8 mouse cellular contexts compared by ENCODE assay signal in the genomic region with DNA sequence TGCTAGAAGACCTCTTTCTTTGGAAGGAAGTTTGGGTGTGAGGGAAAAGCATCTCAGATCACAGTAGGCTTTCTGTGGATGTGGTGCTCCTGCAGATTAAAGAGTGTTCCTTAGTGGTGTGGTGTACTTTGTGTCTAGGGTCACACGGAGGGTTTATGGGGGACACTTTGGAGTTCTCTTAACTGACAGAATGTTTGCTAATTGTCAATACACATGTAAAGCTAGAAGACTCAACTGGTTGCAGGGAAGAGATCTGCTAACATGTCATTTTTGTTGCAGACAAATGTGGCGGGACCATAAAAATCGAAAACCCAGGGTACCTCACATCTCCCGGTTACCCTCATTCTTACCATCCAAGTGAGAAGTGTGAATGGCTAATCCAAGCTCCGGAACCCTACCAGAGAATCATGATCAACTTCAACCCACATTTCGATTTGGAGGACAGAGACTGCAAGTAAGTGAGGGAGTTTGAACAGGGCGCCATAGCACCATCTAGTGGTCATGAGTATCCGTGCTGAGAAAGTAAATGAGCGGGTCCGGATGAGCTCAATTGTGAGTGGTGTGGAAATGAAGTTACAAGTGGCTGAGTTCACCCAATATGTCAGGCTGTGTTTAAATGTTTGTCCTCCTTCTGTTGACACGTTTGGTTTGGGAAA. TPM values are rescaled to one million over a fixed set of nuclear protein-coding genes. Genes with fewer than 3 reads are reported as not detected.
DNase-seq lines count a peak whose midpoint lies in the region; ATAC-seq and TF ChIP-seq lines count a peak whose summit lies in the region.

No protein-coding gene starts in this region.

- DNase-seq in CD8-positive naive resting alpha-beta T cell, adult 2 months (ENCODE audit: low read depth in 2 of 2, low spot score in 2 of 2), result peak; percentile 57 to 73
- peak; percentile 69 for DNase-seq in c-Kit-positive CD71-negative TER-119-negative erythroid progenitor cells, embryonic 14.5 days (ENCODE audit: low read depth)
- peak; percentile 82 for DNase-seq in heart, postnatal 0 days (ENCODE audit: low spot score)
- peak; percentile 87 to 90 for DNase-seq in kidney, postnatal 36 days

- peaks cover 50% of the 10 kb centered on the region for H3K4me1 ChIP-seq in forebrain, embryonic 12.5 days
- H3K4me1 ChIP-seq in heart, postnatal 0 days (ENCODE audit: control insufficient read depth, insufficient read depth), result peaks cover 41% of the 10 kb centered on the region
- H3K4me1 ChIP-seq in liver, embryonic 16.5 days (ENCODE audit: control insufficient read depth, low read depth, low read length), result no peaks in the 10 kb centered on the region; the same call in 1 of the 2 replicates
- H3K4me1 ChIP-seq in neural tube, embryonic 13.5 days (replicated peaks), result peaks cover 71% of the 10 kb centered on the region
- peaks cover 2% of the 10 kb centered on the region for H3K4me1 ChIP-seq in testis, adult 2 months (ENCODE audit: control insufficient read depth, insufficient read depth, low read length)

- no peaks in the 10 kb centered on the region for H3K9me3 ChIP-seq in forebrain, embryonic 12.5 days
- no peaks in the 10 kb centered on the region for H3K9me3 ChIP-seq in heart, postnatal 0 days (replicated peaks; ENCODE audit: control insufficient read depth, low read length)
- no peaks in the 10 kb centered on the region for H3K9me3 ChIP-seq in liver, embryonic 16.5 days (replicated peaks; ENCODE audit: control insufficient read depth, low read length)
- no peaks in the 10 kb centered on the region for H3K9me3 ChIP-seq in neural tube, embryonic 13.5 days

- TF ChIP-seq POLR2A in testis, adult 2 months (IDR thresholded peaks at IDR 0.05; ENCODE audit: control insufficient read depth, low read depth, low read length), result no peak

- ATAC-seq in forebrain, embryonic 12.5 days (ENCODE audit: low FRiP score), result no peak
- ATAC-seq in heart, postnatal 0 days (ENCODE audit: insufficient read depth, low read depth), result no peak
- peak; percentile 35; the same call in 1 of the 2 replicates for ATAC-seq in liver, embryonic 16.5 days (ENCODE audit: low read depth)
- no peak for ATAC-seq in neural tube, embryonic 13.5 days (ENCODE audit: low read depth)

- WGBS in forebrain, embryonic 12.5 days, result 13% methylated on average over 11 of the region's 11 CpGs
- 2% methylated on average over 11 of the region's 11 CpGs for WGBS in heart, postnatal 0 days
- WGBS in liver, embryonic 16.5 days (ENCODE audit: insufficient replicate concordance), result 6% methylated on average over 11 of the region's 11 CpGs
- WGBS in neural tube, embryonic 13.5 days, result 11% methylated on average over 11 of the region's 11 CpGs

- no peak for TF ChIP-seq EP300 in heart, postnatal 0 days (IDR thresholded peaks at IDR 0.05; ENCODE audit: low read depth)

- peak; percentile 96 for TF ChIP-seq CTCF in heart, postnatal 0 days (IDR thresholded peaks at IDR 0.05; ENCODE audit: low read depth)
- peak; percentile 37; the same call in 1 of the 2 replicates for TF ChIP-seq CTCF in testis, adult 2 months (IDR thresholded peaks at IDR 0.05; ENCODE audit: control insufficient read depth, insufficient read depth, insufficient replicate concordance, low read depth, low read length)

- H3K27ac ChIP-seq in forebrain, embryonic 12.5 days, result no peak overlapping the region
- H3K27ac ChIP-seq in heart, postnatal 0 days (ENCODE audit: low read depth), result peak overlapping the region; percentile 54
- H3K27ac ChIP-seq in liver, embryonic 16.5 days (ENCODE audit: low read length), result no peak overlapping the region
- H3K27ac ChIP-seq in neural tube, embryonic 13.5 days (replicated peaks), result peak overlapping the region; percentile 71
- H3K27ac ChIP-seq in testis, adult 2 months (ENCODE audit: control insufficient read depth, insufficient read depth, low read depth, low read length), result no peak overlapping the region

- H3K4me2 ChIP-seq in forebrain, embryonic 12.5 days, result peak overlapping the region; percentile 34
- H3K4me2 ChIP-seq in heart, postnatal 0 days (ENCODE audit: low read depth, low read length), result peak overlapping the region; percentile 87
- 0 out of 2 replicates have a peak overlapping the region, but pooled peaks have one; percentile 9 for H3K4me2 ChIP-seq in liver, embryonic 16.5 days (ENCODE audit: low read depth, low read length)
- peak overlapping the region; percentile 99 for H3K4me2 ChIP-seq in neural tube, embryonic 13.5 days

- peak overlapping the region; percentile 17 for H3K4me3 ChIP-seq in forebrain, embryonic 12.5 days (replicated peaks)
- peak overlapping the region; percentile 96 for H3K4me3 ChIP-seq in heart, postnatal 0 days (ENCODE audit: low read depth, low read length)
- no peak overlapping the region for H3K4me3 ChIP-seq in liver, embryonic 16.5 days (ENCODE audit: low read depth, low read length)
- H3K4me3 ChIP-seq in neural tube, embryonic 13.5 days, result peak overlapping the region; percentile 86
- H3K4me3 ChIP-seq in testis, adult 2 months (ENCODE audit: control insufficient read depth, low read depth, low read length), result no peak overlapping the region

- no peaks in the 10 kb centered on the region for H3K36me3 ChIP-seq in forebrain, embryonic 12.5 days (replicated peaks)
- peaks cover 27% of the 10 kb centered on the region for H3K36me3 ChIP-seq in heart, postnatal 0 days (replicated peaks; ENCODE audit: control insufficient read depth, insufficient read depth, low read length)
- H3K36me3 ChIP-seq in liver, embryonic 16.5 days (ENCODE audit: control insufficient read depth, insufficient read depth), result no peaks in the 10 kb centered on the region
- 0 out of 2 replicates have a peak, but pooled peaks cover 5% of the 10 kb centered on the region for H3K36me3 ChIP-seq in neural tube, embryonic 13.5 days
- H3K36me3 ChIP-seq in testis, adult 2 months (ENCODE audit: control insufficient read depth, insufficient read depth, low read length), result no peaks in the 10 kb centered on the region

- H3K9ac ChIP-seq in forebrain, embryonic 12.5 days, result no peak overlapping the region
- peak overlapping the region; percentile 47; the same call in 1 of the 2 replicates for H3K9ac ChIP-seq in heart, postnatal 0 days (replicated peaks; ENCODE audit: low read depth, low read length)
- no peak overlapping the region for H3K9ac ChIP-seq in liver, embryonic 16.5 days (ENCODE audit: low read depth, low read length)
- H3K9ac ChIP-seq in neural tube, embryonic 13.5 days, result peak overlapping the region; percentile 98

- peaks cover 15% of the 10 kb centered on the region; the same call in 1 of the 2 replicates for H3K27me3 ChIP-seq in forebrain, embryonic 12.5 days
- H3K27me3 ChIP-seq in heart, postnatal 0 days (ENCODE audit: control insufficient read depth, insufficient read depth, low read length), result no peaks in the 10 kb centered on the region
- H3K27me3 ChIP-seq in liver, embryonic 16.5 days (ENCODE audit: control insufficient read depth, insufficient read depth, low read depth, low read length), result peaks cover 21% of the 10 kb centered on the region
- H3K27me3 ChIP-seq in neural tube, embryonic 13.5 days, result no peaks in the 10 kb centered on the region
- H3K27me3 ChIP-seq in testis, adult 2 months (ENCODE audit: control insufficient read depth, insufficient read depth, low read length), result no peaks in the 10 kb centered on the region

RNA-seq across cellular contexts. Expression of gene Nrp1, which starts 4.7 kb away (rescaled TPM):
- polyA plus RNA-seq in forebrain, embryonic 12.5 days (2016; fragmentation: Nextera tagmentation; extraction: Ambion mirVana), result 39.7 and 40.8 TPM in 2 replicates
- 122 and 126 TPM in 2 replicates for total RNA-seq in heart, postnatal 0 days (2014; rRNA removed; ENCODE audit: low replicate concordance)
- polyA plus RNA-seq in heart, postnatal 0 days (2015; fragmentation: Nextera tagmentation; extraction: Ambion mirVana), result 90.5 TPM in 2 replicates
- polyA plus RNA-seq in liver, embryonic 16.5 days (2015; fragmentation: Nextera tagmentation; extraction: Ambion mirVana), result 10.9 and 11.7 TPM in 2 replicates
- polyA plus RNA-seq in neural tube, embryonic 13.5 days (2015; fragmentation: Nextera tagmentation; extraction: Ambion mirVana), result 149 and 151 TPM in 2 replicates
- polyA plus RNA-seq in testis, adult 2 months (2012; rRNA removed), result 1.3 and 1.7 TPM in 2 replicates

Comparison
In these comparisons a context has a peak if more than half of its experiments do, and no peak if none do; other contexts are left out.
1. H3K27ac ChIP-seq: peak in heart, postnatal 0 days (single experiment) and neural tube, embryonic 13.5 days (single experiment); none in forebrain, embryonic 12.5 days (single experiment), liver, embryonic 16.5 days (single experiment) and testis, adult 2 months (single experiment).
2. H3K4me2 ChIP-seq: peak in every context shown above with its lines; median percentile 99 in neural tube, embryonic 13.5 days; 87 in heart, postnatal 0 days; 34 in forebrain, embryonic 12.5 days; 9 in liver, embryonic 16.5 days.
3. H3K4me3 ChIP-seq: peak in forebrain, embryonic 12.5 days (single experiment), heart, postnatal 0 days (single experiment) and neural tube, embryonic 13.5 days (single experiment); none in liver, embryonic 16.5 days (single experiment) and testis, adult 2 months (single experiment).
4. H3K9ac ChIP-seq: peak in heart, postnatal 0 days (single experiment) and neural tube, embryonic 13.5 days (single experiment); none in forebrain, embryonic 12.5 days (single experiment) and liver, embryonic 16.5 days (single experiment).
5. Peak in every context shown above with its lines, with median percentiles within 50 percentile points of each other: DNase-seq.